Mouse (Mus musculus) C2C12 (cell line): ENCODE data around the gene Grid2ip.

Experiments used
- CEBPB ChIP-seq: IDR thresholded peaks from one replicate; pipeline ENCODE4 v1.6.1; 2011; ENCODE audit warnings: low read depth, mild to moderate bottlenecking, control low read depth, moderate library complexity
- CTCF ChIP-seq: IDR thresholded peaks from one replicate; pipeline ENCODE4 v1.5.1; 2011; ENCODE audit not compliant: control insufficient read depth, insufficient read depth, insufficient read length
- FOSL1 ChIP-seq: IDR thresholded peaks from one replicate; pipeline ENCODE4 v1.8.0; 2011; ENCODE audit warnings: mild to moderate bottlenecking, low read length; ENCODE audit not compliant: poor library complexity, insufficient read depth, severe bottlenecking
- MAX ChIP-seq: IDR thresholded peaks from one replicate; pipeline ENCODE4 v1.6.1; 2011; ENCODE audit warnings: mild to moderate bottlenecking, control low read depth
- MYOD1 ChIP-seq: IDR thresholded peaks from one replicate; pipeline ENCODE4 v1.6.1; 2011; ENCODE audit warnings: low read depth; ENCODE audit not compliant: control insufficient read depth, insufficient read length
- MYOG ChIP-seq: IDR thresholded peaks from one replicate; pipeline ENCODE4 v1.6.1; 2011; ENCODE audit not compliant: control insufficient read depth, insufficient read length; ENCODE audit errors: extremely low read depth

DNA sequence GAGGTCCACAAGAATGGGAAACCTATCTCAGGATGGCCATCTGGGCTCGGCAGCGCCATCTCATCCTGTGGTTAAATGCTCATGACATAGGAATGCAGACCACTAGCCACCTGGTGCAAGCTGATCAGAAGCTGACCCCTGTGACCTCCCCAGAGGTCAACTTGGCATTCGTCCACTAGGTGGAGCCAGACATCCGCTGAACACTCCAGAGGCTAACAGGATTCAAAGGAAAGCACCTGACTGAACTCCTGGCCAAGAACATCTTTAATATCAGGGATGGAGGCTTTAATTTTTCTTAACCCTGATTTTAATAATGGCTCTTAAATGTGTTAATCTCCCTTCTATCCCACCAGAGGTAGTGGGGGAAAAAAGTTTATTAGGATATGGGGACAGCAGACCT lies 77.3 kb downstream of the Grid2ip start:
- peak; percentile 57 for TF ChIP-seq CTCF
- TF ChIP-seq FOSL1 = no peak
- TF ChIP-seq MYOD1 = peak; percentile 78
- no peak for TF ChIP-seq MAX
- no peak for TF ChIP-seq CEBPB
- no peak for TF ChIP-seq MYOG
